Mouse (Mus musculus) cerebellum, postnatal 36 days (tissue): ENCODE measurements around the gene Tep1.
A peak's percentile ranks its signal among the peaks of the same experiment; 100 is the strongest.

Experiments used
- DNase-seq, 2 experiments: peaks; one replicate each; pipeline ENCODE4 v3.0.0; 2021 to 2022; ENCODE audit warnings: mixed read lengths in 2 of 2

Tep1 gene

GRCm38 (mm10) chr14:50788157-50788556 lies 82.2 kb downstream of the Tep1 start:
- DNase-seq, result no peak

- DNase-seq, result peak; percentile 90 to 93
These were observed 85.1 kb downstream of the Tep1 start, which contains the start of gene Ttc5 for GRCm38 (mm10) chr14:50785251-50785637. TSS of gene Ttc5 (minus strand) at chr14:50785519.

GRCm38 (mm10) chr14:50784391-50785250 lies 85.7 kb downstream of the Tep1 start:
- no peak for DNase-seq

- DNase-seq, result no peak
These were observed 88.2 kb downstream of the Tep1 start for GRCm38 (mm10) chr14:50782166-50782565.
